Mouse (Mus musculus) cerebellum, adult 9-10 months (tissue): ENCODE measurements around the gene Hcar2.

Experiments
- DNase-seq: peaks from one replicate; pipeline ENCODE4 v3.0.0; 2022

Gene Hcar2

GRCm38 (mm10) chr5:123862374-123863350, 2.6 kb downstream of the Hcar2 start:
- no peak for DNase-seq

- no peak for DNase-seq
Observed at GRCm38 (mm10) chr5:123858798-123859197, 6.5 kb downstream of the Hcar2 start.

- no peak for DNase-seq
Observed at GRCm38 (mm10) chr5:123854511-123854910, 10.8 kb downstream of the Hcar2 start.

GRCm38 (mm10) chr5:123853877-123854504, 11.3 kb downstream of the Hcar2 start:
- no peak for DNase-seq

GRCm38 (mm10) chr5:123851398-123851797, 13.9 kb downstream of the Hcar2 start:
- no peak for DNase-seq

- DNase-seq: no peak
Observed at GRCm38 (mm10) chr5:123844316-123844715, 21.0 kb downstream of the Hcar2 start.

GRCm38 (mm10) chr5:123843816-123844215, 21.5 kb downstream of the Hcar2 start:
- no peak for DNase-seq

GRCm38 (mm10) chr5:123842935-123843282, 22.4 kb downstream of the Hcar2 start:
- DNase-seq: no peak

GRCm38 (mm10) chr5:123842221-123842934, 22.9 kb downstream of the Hcar2 start:
- no peak for DNase-seq

- no peak for DNase-seq
Observed at GRCm38 (mm10) chr5:123837371-123837770, 27.9 kb downstream of the Hcar2 start.

GRCm38 (mm10) chr5:123834836-123835235, 30.5 kb downstream of the Hcar2 start:
- no peak for DNase-seq

GRCm38 (mm10) chr5:123832309-123832708, 33.0 kb downstream of the Hcar2 start:
- no peak for DNase-seq

GRCm38 (mm10) chr5:123827659-123828091, 37.6 kb downstream of the Hcar2 start:
- peak; percentile 14 for DNase-seq

- no peak for DNase-seq
Observed at GRCm38 (mm10) chr5:123822706-123823105, 42.6 kb downstream of the Hcar2 start.

GRCm38 (mm10) chr5:123821264-123821571, 44.1 kb downstream of the Hcar2 start:
- DNase-seq: no peak

GRCm38 (mm10) chr5:123820501-123821263, 44.6 kb downstream of the Hcar2 start:
- DNase-seq: no peak

- DNase-seq: no peak
Observed at GRCm38 (mm10) chr5:123818941-123819577, 46.2 kb downstream of the Hcar2 start.

- no peak for DNase-seq
Observed at GRCm38 (mm10) chr5:123816891-123817290, 48.4 kb downstream of the Hcar2 start.
